Mouse (Mus musculus) stomach, embryonic 16.5 days (tissue): Measurements from ENCODE around the gene Ehd4. TPM values are rescaled to one million over a fixed set of nuclear protein-coding genes. Genes with fewer than 3 reads are reported as not detected.
A peak's percentile ranks its signal among the peaks of the same experiment; 100 is the strongest.

Experiments
- ATAC-seq: fragments of 200-750 bp; cut with Nextera tagmentation; 2 replicates; pipeline ENCODE4 v1.8.0; 2017; ENCODE audit warnings: moderate number of reproducible peaks, moderate TSS enrichment; ENCODE audit not compliant: insufficient read depth, low FRiP score
- H3K27ac ChIP-seq: fragments of 300-500 bp; sonication (generic); 2 replicates; pipeline ENCODE4 v1.5.1; 2014; ENCODE audit warnings: low read length
- H3K27me3 ChIP-seq: fragments of 300-500 bp; sonication (generic); 2 replicates; pipeline ENCODE4 v1.6.1; 2014; ENCODE audit warnings: low read length, control low read depth, mixed read lengths; ENCODE audit not compliant: control insufficient read depth, insufficient read depth
- H3K36me3 ChIP-seq: fragments of 300-500 bp; sonication (generic); 2 replicates; pipeline ENCODE4 v1.6.1; 2014; ENCODE audit warnings: low read length; ENCODE audit not compliant: control insufficient read depth, insufficient read depth
- H3K4me1 ChIP-seq: fragments of 300-500 bp; sonication (generic); 2 replicates; pipeline ENCODE4 v1.6.1; 2014; ENCODE audit warnings: low read length, control low read depth, mixed read lengths; ENCODE audit not compliant: control insufficient read depth, insufficient read depth
- H3K4me2 ChIP-seq: fragments of 300-500 bp; sonication (generic); 2 replicates; pipeline ENCODE4 v1.6.1; 2014; ENCODE audit warnings: low read depth, low read length, mixed read lengths
- H3K4me3 ChIP-seq: fragments of 300-500 bp; sonication (generic); replicated peaks from 2 replicates; pipeline ENCODE4 v1.5.1; 2014; ENCODE audit warnings: mild to moderate bottlenecking, low read length
- H3K9ac ChIP-seq: fragments of 300-500 bp; sonication (generic); 2 replicates; pipeline ENCODE4 v1.6.1; 2014; ENCODE audit warnings: low read length
- H3K9me3 ChIP-seq: fragments of 300-500 bp; sonication (generic); replicated peaks from 2 replicates; pipeline ENCODE4 v1.6.1; 2016; ENCODE audit warnings: low read length, control low read depth; ENCODE audit not compliant: control insufficient read depth
- WGBS: fragments of 180-500 bp; shearing (Covaris S2); extraction: QIAGEN DNeasy Blood & Tissue Kit; methylation state at CpG from one replicate; pipeline ENCODE4 v1.1.7; 2014; 5-methylcytosine and 5-hydroxymethylcytosine counted together
- polyA plus RNA-seq: library from polyadenylated mRNA; unstranded; fragments of >200 nt; fragmentation: Nextera tagmentation; extraction: Ambion mirVana; gene quantifications from 2 replicates; pipeline ENCODE4 v1.2.1, GENCODE M21; 2015

The Ehd4 gene
- 46.5 and 55.0 TPM in 2 replicates for polyA plus RNA-seq

- peak within 1 kb of the TSS; percentile 76 for H3K27ac ChIP-seq
- under 1% methylated on average over 53 of the region's 53 CpGs for WGBS
- H3K27me3 ChIP-seq, result no peaks in the 10 kb centered on the region
- H3K4me2 ChIP-seq, result peak within 1 kb of the TSS; percentile 98
- H3K4me3 ChIP-seq, result peak within 1 kb of the TSS; percentile 78
- H3K4me1 ChIP-seq, result 0 out of 2 replicates have a peak, but pooled peaks cover 8% of the 10 kb centered on the region
- peak within 1 kb of the TSS; percentile 81 for H3K9ac ChIP-seq
- peak; percentile 97 for ATAC-seq
- H3K36me3 ChIP-seq, result no peaks in the 10 kb centered on the region
- no peaks in the 10 kb centered on the region for H3K9me3 ChIP-seq
Measured at GRCm38 (mm10) chr2:120154361-120154894, at the start of gene Ehd4. TSS of gene Ehd4 (minus strand) at chr2:120154606.

- WGBS, result 52% methylated on average over 3 of the region's 3 CpGs
- no peaks in the 10 kb centered on the region for H3K9me3 ChIP-seq
Measured at GRCm38 (mm10) chr2:120203742-120204141, 49.3 kb upstream of the Ehd4 start.

GRCm38 (mm10) chr2:120200077-120200476 is 45.7 kb upstream of the Ehd4 start:
- Histone ChIP-seq H3K27ac (no peak overlapping the region), H3K4me1 (no peaks in the 10 kb centered on the region), H3K36me3 (no peaks in the 10 kb centered on the region), H3K4me3 (no peak overlapping the region), H3K27me3 (no peaks in the 10 kb centered on the region), H3K9me3 (no peaks in the 10 kb centered on the region), H3K4me2 (no peak overlapping the region), H3K9ac (no peak overlapping the region)
- WGBS, result 64% methylated on average over 7 of the region's 7 CpGs
- ATAC-seq, result no peak

More at GRCm38 (mm10) chr2:120203742-120204141, 49.3 kb upstream of the Ehd4 start:
- Histone ChIP-seq H3K36me3 (no peaks in the 10 kb centered on the region), H3K27ac (no peak overlapping the region), H3K4me2 (no peak overlapping the region), H3K9ac (no peak overlapping the region), H3K4me1 (no peaks in the 10 kb centered on the region), H3K4me3 (no peak overlapping the region), H3K27me3 (no peaks in the 10 kb centered on the region)
- no peak for ATAC-seq

GRCm38 (mm10) chr2:120188174-120188573 is 33.8 kb upstream of the Ehd4 start:
- H3K27me3 ChIP-seq, result no peaks in the 10 kb centered on the region

GRCm38 (mm10) chr2:120187583-120187982 is 33.2 kb upstream of the Ehd4 start:
- H3K27ac ChIP-seq, result no peak overlapping the region
- H3K27me3 ChIP-seq, result no peaks in the 10 kb centered on the region
- H3K9ac ChIP-seq, result no peak overlapping the region
- no peaks in the 10 kb centered on the region for H3K4me1 ChIP-seq
- H3K4me2 ChIP-seq, result no peak overlapping the region
- ATAC-seq, result no peak
- no peak overlapping the region for H3K4me3 ChIP-seq
- H3K9me3 ChIP-seq, result no peaks in the 10 kb centered on the region
- 83% methylated on average over 1 of the region's 1 CpGs for WGBS
- no peaks in the 10 kb centered on the region for H3K36me3 ChIP-seq

More at GRCm38 (mm10) chr2:120188174-120188573, 33.8 kb upstream of the Ehd4 start:
- WGBS, result 73% methylated on average over 4 of the region's 4 CpGs
- H3K4me2 ChIP-seq, result no peak overlapping the region
- no peak overlapping the region for H3K27ac ChIP-seq
- H3K36me3 ChIP-seq, result no peaks in the 10 kb centered on the region
- H3K9ac ChIP-seq, result no peak overlapping the region
- no peak overlapping the region for H3K4me3 ChIP-seq
- no peaks in the 10 kb centered on the region for H3K4me1 ChIP-seq
- no peaks in the 10 kb centered on the region for H3K9me3 ChIP-seq
- ATAC-seq, result no peak

GRCm38 (mm10) chr2:120185527-120186276 is 31.3 kb upstream of the Ehd4 start:
- Histone ChIP-seq H3K9ac (no peak overlapping the region), H3K27me3 (no peaks in the 10 kb centered on the region), H3K4me3 (no peak overlapping the region), H3K4me2 (no peak overlapping the region), H3K4me1 (no peaks in the 10 kb centered on the region), H3K9me3 (no peaks in the 10 kb centered on the region), H3K27ac (no peak overlapping the region), H3K36me3 (no peaks in the 10 kb centered on the region)
- ATAC-seq, result no peak
- WGBS, result 75% methylated on average over 6 of the region's 6 CpGs

GRCm38 (mm10) chr2:120178936-120179335 is 24.5 kb upstream of the Ehd4 start:
- no peaks in the 10 kb centered on the region for H3K27me3 ChIP-seq
- H3K36me3 ChIP-seq, result no peaks in the 10 kb centered on the region
- no peak for ATAC-seq
- H3K9ac ChIP-seq, result no peak overlapping the region
- no peak overlapping the region for H3K4me2 ChIP-seq
- no peak overlapping the region for H3K27ac ChIP-seq
- H3K9me3 ChIP-seq, result no peaks in the 10 kb centered on the region
- no peak overlapping the region for H3K4me3 ChIP-seq
- no peaks in the 10 kb centered on the region for H3K4me1 ChIP-seq

GRCm38 (mm10) chr2:120173718-120174117 is 19.3 kb upstream of the Ehd4 start:
- Histone ChIP-seq H3K4me1 (no peaks in the 10 kb centered on the region), H3K36me3 (no peaks in the 10 kb centered on the region), H3K4me3 (no peak overlapping the region), H3K9ac (no peak overlapping the region), H3K27me3 (no peaks in the 10 kb centered on the region), H3K9me3 (no peaks in the 10 kb centered on the region), H3K27ac (no peak overlapping the region), H3K4me2 (no peak overlapping the region)
- WGBS, result 22% methylated on average over 10 of the region's 10 CpGs
- ATAC-seq, result no peak

- no peaks in the 10 kb centered on the region for H3K36me3 ChIP-seq
- no peak overlapping the region for H3K9ac ChIP-seq
- 89% methylated on average over 7 of the region's 7 CpGs for WGBS
- no peak for ATAC-seq
- no peak overlapping the region for H3K4me2 ChIP-seq
- H3K9me3 ChIP-seq, result no peaks in the 10 kb centered on the region
- no peak overlapping the region for H3K27ac ChIP-seq
- H3K4me1 ChIP-seq, result no peaks in the 10 kb centered on the region
- no peaks in the 10 kb centered on the region for H3K27me3 ChIP-seq
- no peak overlapping the region for H3K4me3 ChIP-seq
Measured at GRCm38 (mm10) chr2:120171362-120171761, 17.0 kb upstream of the Ehd4 start.
